Mouse (Mus musculus): ENCODE results near the gene Prrx2.

The Prrx2 gene

DNA sequence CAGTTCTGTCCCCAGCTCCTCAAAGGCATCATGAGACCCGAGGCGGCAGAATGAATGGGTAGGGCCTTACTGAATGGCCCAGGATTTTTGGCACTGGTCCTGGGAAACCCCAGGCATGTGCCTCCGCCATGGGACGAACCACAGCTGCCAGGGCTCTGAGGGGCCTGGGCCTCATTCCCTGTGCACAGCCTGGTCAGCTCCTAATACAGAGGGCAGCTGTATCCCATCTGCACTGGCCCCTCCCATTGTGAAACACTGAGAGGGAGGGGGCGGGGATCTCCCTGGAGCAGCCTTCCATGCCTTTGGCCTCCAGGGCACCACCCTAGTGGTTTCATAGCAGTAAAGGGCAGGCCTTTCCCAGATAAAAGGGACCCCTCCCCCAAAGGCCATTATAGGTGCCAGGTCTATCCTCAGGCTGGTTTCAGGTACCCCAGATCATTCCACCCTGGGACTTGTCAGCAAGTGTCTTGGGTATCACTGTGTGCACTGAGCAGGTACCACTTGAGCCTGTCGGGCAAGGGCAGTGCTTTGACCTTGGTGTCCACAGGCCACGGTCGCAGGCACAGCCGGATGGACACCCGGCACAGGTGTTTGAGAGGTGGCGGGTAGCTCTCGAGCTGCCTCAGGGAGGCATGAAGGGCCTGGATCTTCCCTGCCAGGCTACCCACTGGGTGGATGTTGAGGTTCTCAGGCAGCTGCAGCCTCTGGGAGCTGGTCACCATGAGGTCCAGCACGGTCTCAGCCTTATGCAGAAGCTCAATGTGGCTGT, 11.2 kb upstream of the Prrx2 start:
- peak; percentile 40 for DNase-seq (ENCODE audit: low spot score)

DNA sequence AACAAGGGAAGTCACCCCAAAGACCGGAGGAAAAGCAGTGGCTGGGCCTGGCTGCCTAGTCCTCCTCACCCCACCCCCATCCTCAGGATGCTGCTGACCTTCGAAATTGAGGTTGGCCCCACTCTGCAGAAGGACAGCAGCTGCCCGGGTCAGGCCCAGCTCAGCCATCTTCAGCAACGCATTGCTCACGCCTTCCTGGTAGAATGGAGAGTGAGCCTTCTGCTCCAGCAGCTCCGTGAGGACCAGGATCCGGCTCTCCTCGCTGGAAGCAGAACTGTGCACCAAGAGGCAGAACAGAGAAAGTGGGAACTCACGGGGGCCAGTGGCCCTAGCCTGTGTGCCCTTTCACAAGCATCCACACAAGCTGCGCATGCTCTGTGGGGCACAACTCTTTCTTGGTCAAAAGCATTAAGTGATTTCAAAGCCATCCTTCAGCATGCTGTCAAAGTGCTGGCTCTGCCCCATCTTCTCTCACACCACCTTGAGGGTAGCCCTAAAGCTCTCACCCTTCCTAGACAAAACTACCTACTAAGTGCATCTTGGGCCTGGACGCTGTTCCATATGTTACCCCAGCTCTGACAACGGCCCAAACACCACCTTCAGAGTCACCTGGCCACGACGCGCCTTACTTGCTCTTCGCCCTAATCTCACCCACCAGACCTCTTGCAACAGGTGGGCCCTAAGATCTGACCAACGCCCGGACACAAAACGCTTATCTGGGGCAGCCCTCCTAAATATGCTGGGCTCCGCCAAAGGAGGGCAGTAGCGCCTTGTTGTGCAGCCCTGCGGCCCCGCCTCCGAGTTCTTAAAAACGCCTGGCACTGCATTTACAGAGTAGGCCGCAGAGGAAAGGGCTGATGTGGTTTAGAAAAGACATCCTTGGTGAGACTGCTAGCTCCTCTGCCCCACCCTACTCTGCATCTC, 7.7 kb upstream of the Prrx2 start:
- no peak for DNase-seq (ENCODE audit: low spot score)

DNA sequence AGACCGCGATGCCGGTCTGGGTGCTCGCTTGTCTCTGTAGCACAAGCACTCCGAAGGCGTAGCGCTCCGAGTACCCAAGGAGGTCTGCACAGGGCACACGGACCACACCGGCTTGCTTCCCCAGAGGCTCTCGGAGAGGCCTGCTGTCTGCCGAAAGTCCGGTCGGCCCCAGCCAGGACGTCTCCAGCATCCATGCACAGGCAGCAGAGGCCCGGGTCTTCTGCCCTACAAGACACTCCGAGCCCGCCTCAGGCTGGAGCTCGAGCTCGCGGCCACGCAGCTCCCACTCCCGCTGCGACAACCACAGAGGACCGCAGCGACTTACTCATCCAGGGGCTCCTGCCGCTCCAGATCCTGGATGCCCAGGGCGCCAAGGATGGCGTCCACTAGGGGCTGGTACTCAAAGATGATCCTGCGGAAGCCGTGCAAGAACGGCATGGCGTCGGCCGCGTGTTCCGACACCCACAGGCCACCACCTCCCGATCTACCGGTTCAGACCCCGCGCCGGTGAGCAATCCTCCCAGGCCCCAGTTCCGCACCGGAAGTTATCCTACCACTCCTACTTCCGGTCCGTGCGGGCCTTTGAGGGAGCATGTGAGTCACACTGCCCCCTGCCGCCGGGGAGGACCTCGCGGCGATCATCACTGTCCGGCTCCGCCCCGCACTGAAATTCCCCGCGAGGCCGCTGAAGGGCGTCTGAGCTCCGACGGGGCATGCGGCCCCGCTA, 6.9 kb upstream of the Prrx2 start:
- DNase-seq (ENCODE audit: low spot score), result peak; percentile 82

DNA sequence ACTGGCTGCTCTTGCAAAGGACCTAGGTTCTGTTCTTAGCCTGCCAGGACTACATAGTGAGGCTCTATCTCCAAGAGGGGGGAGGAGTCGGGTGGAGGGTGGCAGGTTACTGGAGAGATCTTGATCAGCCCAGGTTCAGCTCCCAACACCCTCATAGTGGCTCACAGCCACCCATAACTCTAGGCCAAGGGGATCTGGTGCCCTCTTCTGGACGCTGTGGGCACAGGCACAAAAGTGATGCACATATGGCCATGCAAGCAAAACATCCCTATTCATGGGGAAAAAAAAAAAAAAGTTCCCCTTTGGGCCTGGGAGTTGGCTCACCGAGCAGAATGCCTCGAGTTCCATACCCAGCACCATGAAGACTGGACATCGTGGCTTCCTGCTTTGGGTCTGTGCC, 5.5 kb upstream of the Prrx2 start:
- DNase-seq (ENCODE audit: low spot score), result no peak

DNA sequence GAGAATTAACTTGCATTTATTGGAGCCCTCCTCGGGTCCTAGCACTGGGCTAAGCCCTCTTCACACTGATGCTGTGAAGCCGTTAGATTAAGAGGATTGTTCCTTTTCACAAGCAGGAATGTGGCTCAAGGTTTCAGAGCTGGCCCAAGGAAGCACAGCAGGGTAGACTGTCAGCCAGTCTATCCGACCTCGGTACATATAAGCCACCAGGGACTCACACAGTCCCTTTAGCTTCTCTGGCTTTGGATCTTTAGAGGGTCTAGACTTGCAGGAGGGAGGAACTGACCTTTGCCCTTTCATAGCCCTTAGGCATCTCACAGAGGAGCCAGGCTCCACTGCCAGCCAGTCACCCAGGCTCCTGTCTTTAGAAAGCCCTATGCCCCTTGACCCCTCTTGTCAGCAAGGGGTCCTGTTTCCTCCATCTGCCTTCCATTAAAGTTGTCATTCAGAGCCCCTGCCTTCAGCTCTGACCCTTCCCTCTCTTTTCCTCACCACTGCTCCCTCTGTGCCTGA, 4.4 kb upstream of the Prrx2 start, which contains the start of gene Asb6:
Asb6 (minus strand) TSS at position 51 of the 513 bp plus-strand sequence.
- no peak for DNase-seq (ENCODE audit: low spot score)

DNA sequence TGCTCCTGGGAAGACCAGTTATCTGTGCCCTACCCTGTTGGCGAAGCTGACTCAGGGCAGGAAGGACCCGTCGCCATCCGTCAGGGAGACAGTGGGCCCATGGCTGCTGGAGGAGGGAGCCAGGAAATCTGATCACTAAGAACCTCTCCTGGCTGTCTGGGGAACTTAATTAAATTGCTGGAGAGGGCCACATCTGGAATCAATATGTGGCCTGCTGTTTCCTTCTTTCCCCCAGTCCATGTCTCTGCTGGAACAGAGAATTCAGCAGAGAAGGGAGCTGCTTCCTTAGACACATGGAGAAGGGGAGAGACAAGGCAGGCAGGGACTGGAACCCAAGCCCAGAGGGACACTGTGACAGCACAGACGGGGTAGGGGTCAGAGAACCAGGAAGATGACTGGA, 1.1 kb upstream of the Prrx2 start:
- DNase-seq (ENCODE audit: low spot score), result no peak

DNA sequence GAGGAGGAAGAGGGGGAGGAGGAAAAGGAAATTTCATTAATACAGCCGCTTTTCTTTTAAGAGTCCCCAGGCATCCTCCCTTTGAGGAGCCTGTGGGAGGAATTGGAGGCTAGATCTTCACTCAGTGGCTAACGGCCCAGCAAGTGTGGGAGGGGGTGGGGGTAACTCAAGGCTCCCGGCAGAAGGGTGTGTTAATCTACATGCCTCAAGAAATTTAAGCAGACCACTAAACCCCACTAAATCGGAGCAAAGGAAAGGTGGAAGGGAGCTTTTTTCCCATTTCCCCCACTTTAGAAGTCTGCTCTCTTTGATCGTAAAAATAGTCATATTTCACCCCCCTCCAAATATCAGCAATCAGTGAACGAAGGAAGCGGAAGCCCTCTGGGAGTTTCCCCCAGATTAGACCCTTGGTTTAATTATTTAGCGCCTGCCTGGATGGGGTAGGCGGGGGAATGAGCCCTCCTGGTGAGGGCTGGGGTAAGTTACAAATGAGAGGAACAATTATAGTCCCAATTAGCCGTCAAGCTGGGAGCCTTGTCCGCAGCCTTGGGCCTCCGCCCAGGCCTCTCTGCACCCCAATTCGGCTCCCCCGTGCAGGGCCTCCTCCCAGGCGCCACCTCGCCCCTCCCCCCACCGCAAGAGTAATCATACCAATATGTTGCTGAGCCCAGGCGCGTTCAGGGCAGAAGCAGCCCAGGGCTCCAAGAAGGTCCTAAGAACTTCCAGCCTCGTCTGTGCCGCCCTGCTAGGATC, 1.6 kb downstream of the Prrx2 start:
- DNase-seq (ENCODE audit: low spot score), result no peak

DNA sequence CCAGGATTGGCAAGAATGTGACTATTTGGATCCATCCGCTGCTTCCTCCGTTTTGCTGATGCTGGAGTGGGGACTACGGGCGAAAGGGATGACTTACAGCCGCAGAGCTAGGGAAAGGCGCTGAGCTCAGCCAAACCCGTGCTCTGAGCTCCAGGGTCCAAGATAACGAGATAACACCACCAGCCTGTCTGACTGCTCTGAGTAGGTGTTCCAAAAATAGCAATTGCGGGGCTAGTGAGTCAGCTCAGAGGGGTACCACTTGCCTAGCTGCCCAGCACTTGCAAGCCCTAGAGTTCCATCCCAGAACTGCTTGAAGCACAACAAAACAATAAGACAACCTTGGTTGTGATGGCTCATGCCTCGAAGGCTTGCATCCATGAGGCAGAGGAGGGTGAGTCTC, 7.8 kb downstream of the Prrx2 start:
- DNase-seq (ENCODE audit: low spot score), result no peak

DNA sequence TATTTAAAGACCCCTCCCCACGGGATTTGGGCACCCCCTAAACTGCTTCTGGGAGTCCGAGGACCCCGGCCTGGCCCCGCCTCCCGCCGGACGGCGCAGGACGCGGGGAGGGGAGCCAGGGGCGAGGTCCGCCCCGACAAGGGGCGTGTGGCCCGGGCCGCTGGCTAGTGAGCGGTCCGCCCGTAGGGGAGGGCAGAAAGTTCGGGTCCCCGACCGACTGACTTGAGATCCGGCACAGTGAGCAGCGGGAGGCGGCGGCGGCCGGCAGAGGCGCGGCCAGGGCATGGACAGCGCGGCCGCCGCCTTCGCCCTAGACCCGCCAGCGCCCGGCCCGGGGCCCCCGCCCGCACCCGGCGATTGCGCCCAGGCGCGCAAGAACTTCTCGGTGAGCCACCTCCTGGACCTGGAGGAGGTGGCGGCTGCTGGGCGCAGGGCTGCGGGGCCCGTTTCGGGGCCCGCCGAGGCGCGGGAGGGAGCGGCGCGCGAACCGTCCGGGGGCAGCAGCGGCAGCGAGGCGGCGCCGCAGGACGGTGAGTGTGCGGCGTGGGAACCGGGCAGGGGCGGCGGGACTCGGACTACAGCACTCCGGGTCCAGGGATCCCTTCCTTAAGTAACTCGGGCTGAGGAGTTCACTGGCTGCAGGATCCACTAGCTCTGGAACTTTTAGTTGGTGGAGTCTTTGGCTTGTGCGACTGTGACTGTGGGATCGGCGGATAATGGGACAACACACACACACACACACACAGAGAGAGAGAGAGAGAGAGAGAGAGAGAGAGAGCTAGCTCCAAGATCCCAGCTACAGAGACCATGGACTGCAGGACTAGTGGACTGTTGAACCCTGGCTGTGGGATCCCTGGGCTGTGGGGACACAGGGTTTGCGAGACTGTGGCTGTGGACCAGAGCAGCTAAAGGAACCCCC, 10.6 kb downstream of the Prrx2 start:
- DNase-seq (ENCODE audit: low spot score), result no peak

DNA sequence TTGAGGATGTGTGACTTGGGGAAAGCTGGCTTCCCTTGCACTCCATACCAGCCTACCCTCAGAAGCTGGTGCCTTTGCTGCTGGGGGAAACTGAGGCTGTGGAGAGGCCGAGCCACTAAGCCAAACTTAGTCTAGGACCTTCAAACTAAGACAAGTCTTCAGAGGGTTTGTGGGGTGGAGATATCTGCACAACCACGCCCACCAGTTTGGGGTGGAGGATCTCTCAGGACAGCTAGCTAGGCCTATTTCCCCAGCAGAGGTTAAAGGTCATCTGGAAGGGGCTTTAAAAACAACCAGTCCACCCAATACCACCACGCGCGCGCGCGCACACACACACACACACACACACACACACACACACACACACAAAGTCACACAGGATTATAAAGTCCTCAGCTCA, 11.5 kb downstream of the Prrx2 start:
- no peak for DNase-seq (ENCODE audit: low spot score)

DNA sequence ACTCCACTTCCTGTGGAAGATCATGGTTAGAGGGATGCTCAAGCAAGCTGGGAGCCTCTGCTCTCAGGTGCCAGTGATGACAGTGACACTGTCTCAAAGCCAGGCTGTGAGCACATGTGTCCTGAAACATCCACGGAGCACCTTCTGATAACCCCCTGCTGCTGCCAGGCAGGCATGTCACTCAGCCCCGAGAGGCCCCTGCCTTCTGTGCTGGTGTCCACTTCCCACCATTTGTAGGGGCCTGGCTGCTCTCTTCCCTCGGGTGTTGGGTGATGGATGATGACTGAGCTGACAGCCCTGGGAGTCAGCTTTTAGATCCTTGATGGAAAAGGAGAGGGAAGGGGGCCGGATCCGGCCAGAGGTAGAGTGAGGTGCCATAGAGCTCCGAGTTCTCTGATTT, 12.0 kb downstream of the Prrx2 start:
- DNase-seq (ENCODE audit: low spot score), result no peak

DNA sequence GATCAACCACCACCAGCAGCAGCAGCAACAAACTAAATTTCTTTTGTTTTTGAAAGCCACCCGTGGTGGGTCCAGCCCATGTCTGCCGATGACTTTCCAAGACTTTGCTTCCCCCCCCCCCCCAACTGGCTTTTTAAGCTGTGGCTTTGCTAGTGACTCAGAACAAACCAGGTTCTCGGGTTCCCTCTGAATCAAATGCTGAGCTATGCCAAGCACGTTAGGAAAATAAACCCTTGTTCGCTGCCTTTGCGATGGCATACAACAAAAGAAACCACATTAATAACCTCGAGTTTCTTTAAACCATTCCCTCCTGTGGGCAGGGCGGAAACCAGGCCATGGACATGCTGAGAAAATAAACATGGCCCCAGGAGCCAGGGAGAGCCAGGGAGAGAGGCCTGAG, 13.4 kb downstream of the Prrx2 start:
- DNase-seq (ENCODE audit: low spot score), result no peak

DNA sequence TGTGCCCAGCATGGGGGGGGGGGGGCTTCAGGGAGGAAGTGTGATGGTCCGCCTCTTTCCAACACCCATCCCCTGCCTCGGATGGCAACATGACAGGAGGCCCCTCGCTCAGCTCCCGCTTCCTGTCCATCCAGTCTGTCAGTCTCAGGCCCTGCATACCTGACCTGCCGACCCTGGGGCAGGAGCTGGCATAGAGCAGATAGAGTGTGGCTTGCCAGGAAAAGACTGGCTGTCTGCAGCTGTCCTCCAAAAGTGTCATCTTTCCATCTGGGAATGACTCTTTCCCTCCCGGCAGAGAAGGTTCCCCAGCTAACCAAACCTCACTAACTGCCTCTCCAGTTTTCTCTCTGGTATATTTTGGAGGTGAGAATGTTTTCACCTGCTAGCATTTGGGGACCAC, 15.8 kb downstream of the Prrx2 start:
- DNase-seq (ENCODE audit: low spot score), result no peak

DNA sequence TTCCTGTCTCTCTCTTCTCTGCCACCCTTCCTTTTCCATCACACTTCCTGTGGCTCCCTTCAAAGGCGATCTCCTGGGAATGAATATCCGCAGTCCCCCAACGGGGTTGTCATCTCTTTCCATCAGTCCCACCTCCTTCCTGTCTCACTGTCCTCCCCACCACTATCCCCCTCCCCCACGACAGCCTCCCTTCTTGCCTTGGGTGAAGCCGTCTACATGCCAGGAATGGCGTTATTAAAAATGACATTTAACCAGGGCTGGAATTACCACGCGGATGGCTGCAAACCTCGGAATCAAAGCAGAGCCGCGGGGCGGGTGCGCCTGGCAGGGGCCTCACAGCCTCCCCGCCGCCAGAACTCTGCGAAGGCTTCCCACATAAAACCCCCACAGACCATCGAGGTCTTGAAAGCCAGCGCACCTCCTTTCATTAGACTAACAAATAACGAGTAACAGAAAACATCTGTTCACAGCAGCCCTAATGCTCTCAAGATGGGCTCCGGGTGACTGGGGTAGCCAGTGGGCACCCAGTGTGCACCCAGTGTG, 18.1 kb downstream of the Prrx2 start:
- DNase-seq (ENCODE audit: low spot score), result no peak

DNA sequence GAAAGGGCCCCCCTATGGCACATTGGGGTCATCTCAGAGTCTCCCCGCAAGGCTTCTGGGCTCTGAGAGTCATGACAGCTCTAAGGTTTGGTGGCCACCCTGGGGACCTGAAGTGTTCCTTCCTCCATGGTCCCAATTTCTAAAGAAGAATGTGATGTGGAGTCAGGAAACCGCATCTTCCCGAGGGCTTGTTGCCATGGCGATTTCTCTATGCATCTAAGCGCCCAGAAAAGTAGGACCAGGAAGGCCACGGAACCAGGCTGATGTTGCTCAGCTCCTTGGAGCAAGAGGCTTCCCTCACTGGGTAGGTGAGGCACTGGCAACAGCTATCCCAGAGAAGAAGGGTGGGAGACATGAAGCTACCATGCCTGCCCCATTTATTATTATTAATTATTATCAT, 22.3 kb downstream of the Prrx2 start:
- DNase-seq (ENCODE audit: low spot score), result no peak

DNA sequence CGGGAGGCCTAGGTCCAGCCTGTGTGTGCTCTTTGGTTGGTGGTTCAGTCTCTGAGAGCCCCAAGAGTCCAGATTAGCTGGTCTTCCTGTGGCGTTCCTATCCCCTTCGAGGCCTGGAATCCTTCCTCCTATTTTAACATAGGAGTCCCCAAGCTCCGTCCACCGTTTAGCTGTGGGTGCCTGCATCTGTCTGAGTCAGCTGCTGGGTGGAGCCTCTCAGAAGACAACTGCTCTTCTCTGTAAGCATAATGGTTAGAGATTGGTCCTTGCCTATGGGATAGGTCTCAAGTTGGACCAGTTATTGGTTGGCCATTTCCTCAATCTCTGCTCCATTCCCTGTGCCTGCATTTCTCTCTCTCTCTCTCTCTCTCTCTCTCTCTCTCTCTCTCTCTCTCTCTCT, 25.0 kb downstream of the Prrx2 start:
- no peak for DNase-seq (ENCODE audit: low spot score)

DNA sequence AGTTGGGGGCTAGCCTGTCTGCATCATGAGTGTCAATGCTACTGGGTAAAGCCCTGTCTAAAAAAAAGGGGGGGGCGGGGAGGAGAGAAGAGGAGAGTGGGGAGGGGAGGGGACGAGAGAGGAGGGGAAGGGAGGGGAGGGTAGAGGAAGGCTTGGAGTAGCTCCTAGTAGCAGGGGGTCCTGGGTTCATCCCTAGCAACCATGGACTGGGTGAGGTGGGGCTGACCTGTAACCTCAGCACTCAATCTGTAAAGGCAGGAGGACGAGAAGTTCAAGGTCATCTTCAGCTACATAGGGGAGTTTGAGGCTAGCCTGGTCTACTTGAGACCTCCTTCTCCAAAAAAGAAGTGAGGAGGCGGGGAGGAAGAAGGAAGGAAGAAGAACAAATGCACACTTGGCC, 27.3 kb downstream of the Prrx2 start:
- DNase-seq (ENCODE audit: low spot score), result no peak

DNA sequence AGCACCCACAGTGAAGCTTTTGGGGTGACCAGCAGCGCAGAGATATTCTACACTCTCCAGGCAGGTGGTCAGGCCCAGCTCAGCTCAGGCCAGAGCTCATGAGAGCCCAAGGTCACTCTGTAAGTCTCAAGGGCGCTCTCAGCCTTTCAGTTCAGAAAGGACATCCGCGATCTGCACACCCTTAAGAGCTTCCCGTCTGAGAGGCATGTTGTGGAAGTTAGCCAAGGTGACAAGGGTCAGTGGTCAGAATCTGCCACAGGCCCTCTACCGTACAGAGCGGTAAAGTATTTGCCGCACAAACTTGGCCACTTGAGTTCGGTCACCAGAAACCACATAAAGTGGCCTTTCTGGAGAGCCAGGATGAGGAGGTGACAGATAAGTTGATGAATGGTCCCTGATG, 28.8 kb downstream of the Prrx2 start:
- DNase-seq (ENCODE audit: low spot score), result no peak

DNA sequence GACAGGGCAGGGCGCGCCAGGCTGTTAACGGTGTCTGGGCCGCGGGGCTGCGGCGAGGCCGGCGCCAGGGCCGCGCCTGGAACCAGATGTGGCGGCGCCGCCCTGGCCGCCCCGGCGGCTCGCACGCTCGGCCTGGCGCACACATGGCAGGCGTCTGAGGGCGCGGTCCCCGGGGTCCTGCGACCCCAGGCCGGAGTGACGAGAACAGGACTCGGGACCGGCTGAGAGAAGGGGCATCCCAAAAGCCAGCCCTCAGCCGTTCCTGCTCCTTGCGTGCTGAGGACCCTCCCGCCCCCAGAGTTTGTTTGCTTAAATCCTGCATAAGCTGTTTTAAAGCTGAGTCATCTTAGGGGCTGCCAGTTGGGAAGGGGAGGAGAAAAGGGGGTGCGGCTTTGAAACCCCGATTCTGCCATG, 30.2 kb downstream of the Prrx2 start:
- DNase-seq (ENCODE audit: low spot score), result no peak

DNA sequence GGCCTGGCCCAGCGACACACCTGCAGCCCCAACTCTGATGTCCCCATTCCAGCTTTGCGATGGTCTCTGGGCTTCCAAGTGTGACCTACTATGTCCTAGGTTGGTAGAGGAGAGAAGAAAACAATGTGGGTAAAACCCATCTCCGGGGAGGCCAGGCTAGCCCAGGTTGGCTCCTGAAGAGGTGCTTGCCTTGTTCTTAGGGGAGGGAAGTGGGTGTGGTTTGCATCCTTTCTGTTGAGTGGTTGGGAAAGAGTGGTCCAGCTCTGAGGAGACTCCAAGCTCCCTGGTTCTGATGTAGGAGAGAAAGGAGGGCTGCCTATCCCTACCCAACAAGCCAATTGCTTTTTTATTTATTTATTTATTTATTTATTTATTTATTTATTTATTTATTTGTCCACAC, 30.7 kb downstream of the Prrx2 start:
- DNase-seq (ENCODE audit: low spot score), result no peak

All from ovary, adult 18-20 months (tissue).